Mouse (Mus musculus) lung, adult 2 months (tissue): ENCODE results near the gene Pus10.

Source experiments
- CTCF ChIP-seq: fragments of 200-500 bp; IDR thresholded peaks from 2 replicates; pipeline ENCODE4 v1.5.1; 2011; ENCODE audit warnings: mild to moderate bottlenecking, low read length, control low read depth; ENCODE audit not compliant: insufficient read depth
- POLR2A ChIP-seq: fragments of 200-500 bp; IDR thresholded peaks from 2 replicates; pipeline ENCODE4 v1.6.1; 2011; ENCODE audit warnings: low read depth, mild to moderate bottlenecking, control low read depth, low read length, borderline replicate concordance; ENCODE audit errors: extremely low read depth

GRCm38 (mm10) chr11:23719825-23720224 is 54.4 kb downstream of the Pus10 start:
- TF ChIP-seq POLR2A (no peak), CTCF (no peak)
